Mouse (Mus musculus) gastrocnemius, postnatal 14 days (tissue): Measurements from ENCODE around the gene Ccr8. TPM values are rescaled to one million over a fixed set of nuclear protein-coding genes. Genes with fewer than 3 reads are reported as not detected.
A peak's percentile ranks its signal among the peaks of the same experiment; 100 is the strongest.
"Not testable (repeated sequence)": the region's sequence is repeated elsewhere in the genome, so short reads cannot be mapped to it uniquely, and the experiment has no call there.

Source experiments
- DNase-seq: peaks from one replicate; pipeline ENCODE4 v3.0.0; 2021; ENCODE audit warnings: mixed read lengths
- intact Hi-C: fragments of 180-260 bp; cut with DNase I; formaldehyde crosslinking; loops from one replicate; pipeline ENCODE4 v1.15.1; 2025; ENCODE audit warnings: low total_unique reads
- total RNA-seq, 2 experiments: library from RNA; stranded (reverse); gene quantifications; 2 replicates each; pipeline ENCODE4 v1.2.3; 2021

Gene Ccr8
- total RNA-seq, 2 experiments from 2014 or later = not detected

DNA sequence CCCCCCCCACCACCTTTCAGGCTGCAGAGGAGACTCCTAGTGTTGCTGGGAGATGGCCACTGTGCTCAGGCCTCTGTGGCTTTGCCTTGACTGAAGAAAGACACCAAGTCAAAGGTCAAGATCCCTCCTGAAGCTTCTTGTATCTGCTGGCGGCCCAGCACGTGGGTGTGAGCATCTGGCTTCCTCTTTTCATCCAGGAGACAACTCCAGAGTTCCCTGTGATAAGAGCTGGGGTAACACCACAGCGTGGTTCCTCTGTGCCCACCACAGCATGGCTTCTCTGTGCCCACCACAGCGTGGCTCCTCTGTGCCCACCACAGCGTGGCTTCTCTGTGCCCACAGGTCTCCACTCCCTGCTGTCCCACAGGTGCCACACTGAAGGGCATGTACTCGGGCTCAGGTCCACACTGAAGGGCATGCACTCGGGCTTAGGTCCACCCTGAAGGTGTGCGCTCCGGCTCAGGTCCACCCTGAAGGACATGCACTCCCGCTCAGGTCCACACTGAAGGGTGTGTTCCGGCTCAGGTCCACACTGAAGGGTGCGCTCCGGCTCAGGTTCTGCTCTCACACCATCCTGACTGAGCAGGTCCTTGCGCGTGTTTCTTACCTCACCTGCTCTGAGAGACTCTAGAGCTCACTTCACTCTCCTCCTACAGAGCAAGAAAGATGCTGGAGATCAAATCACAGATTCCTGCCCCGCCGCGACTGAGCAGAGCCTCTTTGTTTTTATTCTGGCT lies 8.6 kb upstream of the Ccr8 start:
- intact Hi-C loops = no loop called here
- no peak for DNase-seq

DNA sequence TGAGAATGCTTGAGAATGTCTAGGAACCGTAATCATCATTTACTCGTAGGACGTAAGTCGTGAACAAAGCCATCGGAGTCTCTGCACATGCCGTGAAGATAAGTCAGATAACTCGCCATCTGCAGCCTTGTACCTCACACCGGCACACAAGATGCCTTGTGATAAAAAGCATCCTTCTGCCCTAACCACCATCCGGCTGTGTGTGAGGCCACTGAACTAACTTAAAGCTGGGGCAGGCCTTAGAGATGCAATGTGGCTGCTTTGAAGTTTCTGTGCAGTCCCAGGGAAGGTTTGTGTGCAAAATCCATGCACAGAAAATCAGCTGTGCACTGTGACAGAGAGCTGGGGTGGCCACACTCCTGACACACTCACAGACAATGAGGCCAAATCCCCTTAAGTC lies 7.5 kb upstream of the Ccr8 start:
- intact Hi-C loops = no loop called here
- DNase-seq = no peak

DNA sequence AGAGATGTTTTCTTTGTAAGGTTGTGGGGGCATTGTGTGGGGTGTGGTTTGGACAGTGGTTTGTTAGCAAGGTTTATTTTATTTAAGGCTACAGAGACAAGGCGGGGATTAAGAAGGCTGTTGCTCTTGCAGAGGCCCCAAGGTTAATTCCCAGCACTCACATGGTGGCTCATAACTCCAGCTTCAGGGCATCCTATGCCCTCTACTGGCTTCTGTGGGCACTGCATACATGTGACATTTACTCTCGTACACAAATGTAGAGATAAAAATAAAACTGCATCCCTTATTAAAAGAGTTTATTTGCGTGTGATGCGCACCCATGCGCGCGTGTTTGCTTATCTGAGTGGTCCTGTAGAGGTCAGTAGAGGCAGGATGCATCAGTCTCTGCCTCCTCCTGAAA lies 2.8 kb upstream of the Ccr8 start:
- intact Hi-C loops = no loop called here
- DNase-seq = no peak

DNA sequence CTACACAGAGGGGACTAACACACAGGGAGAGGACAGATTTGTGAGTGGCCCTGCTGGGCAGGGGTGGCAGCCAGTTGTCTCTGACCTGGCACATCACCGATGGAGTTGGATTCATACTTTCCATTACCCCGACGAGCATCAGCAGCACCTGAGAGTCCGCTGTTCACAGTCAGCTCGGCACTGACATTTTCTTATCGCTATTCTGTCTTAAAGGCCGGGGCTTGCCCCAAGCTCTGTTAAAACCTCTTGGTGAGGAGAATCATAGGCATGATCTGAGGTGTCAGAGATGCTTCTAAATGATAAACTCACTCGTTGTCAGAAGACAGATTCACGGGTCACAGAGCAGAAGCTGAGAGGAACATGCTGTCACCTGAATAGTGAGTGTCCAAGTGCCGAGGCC lies 828 bp upstream of the Ccr8 start:
- intact Hi-C loops = no loop called here
- DNase-seq = no peak

DNA sequence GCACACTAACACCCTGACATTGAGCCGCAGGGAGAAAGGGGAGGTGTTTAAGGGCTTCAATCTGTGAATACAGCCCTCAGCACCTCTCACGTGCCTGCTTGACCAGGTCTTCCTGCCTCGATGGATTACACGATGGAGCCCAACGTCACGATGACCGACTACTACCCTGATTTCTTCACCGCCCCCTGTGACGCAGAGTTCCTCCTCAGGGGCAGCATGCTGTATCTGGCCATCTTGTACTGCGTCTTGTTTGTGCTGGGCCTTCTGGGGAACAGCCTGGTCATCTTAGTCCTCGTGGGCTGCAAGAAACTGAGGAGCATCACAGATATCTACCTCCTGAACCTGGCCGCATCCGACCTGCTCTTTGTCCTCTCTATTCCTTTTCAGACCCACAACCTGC lies 1.8 kb downstream of the Ccr8 start:
- DNase-seq = no peak
- intact Hi-C loops = no loop called here

DNA sequence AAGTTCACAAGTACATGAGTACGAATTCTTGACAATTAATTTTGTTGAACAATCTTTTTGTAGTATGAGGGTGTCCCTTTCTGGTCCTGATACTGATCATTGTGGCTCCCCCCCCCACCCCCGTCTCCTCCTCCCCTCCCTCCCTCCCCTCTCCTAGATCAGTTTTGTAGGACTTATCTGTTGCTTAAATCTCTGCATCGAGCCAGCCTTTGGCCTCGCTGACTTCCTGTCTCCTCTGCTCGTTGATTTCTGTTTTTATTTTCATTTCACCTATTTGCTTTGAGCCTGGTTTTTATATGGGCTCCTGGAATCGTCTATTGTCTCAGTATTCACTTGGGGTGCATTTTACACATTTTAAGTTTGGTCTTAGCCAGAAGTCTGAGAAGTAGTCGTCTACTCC lies 4.0 kb downstream of the Ccr8 start:
- DNase-seq = no peak

DNA sequence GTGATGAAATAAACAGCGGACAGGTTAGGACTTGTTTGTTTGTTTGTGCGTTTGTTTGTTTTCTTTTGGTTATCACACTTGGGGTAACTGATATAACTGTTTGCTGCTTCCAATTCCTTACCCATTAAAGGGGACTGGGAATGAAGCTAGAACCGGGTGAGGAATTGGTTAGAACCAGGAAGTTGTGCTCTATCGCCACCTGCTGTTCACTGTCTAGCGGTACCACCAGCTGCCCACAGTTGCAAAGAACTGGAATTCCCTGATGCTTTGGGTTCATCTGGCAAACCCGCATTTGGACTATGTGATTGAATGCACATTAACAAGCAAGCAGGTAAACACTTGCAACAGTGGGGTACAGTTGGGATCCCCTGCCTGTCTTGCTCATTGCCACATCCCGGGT lies 6.8 kb downstream of the Ccr8 start:
- peak; percentile 49 for DNase-seq

More for the DNA sequence above, 4.0 kb downstream of the Ccr8 start:
- intact Hi-C loops = loop anchor here (5.0 kb wide), 1 partner anchor 69 kb away; no protein-coding TSS in a partner anchor

DNA sequence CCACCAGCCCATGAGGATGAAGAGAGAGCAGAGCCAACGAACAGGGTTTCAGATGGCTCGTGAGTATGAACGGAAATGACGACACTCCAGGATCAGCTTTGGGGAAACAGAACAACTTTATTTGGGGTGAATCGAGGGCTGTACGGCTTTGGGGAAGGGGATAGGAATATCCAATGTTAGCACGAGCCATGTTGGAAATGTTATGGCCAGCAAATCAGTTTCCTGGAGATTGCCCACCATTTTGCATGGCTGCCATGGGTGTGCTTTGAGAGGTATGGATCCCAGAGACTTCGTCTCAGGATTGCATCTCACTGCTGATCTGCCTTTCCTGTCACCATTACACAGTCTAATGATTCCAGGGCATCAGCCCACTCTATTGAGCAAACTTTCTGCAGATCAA lies 7.4 kb downstream of the Ccr8 start:
- intact Hi-C loops = loop anchor here (5.0 kb wide), 1 partner anchor 72 kb away; no protein-coding TSS in a partner anchor
- no peak for DNase-seq

More for the DNA sequence above, 6.8 kb downstream of the Ccr8 start:
- intact Hi-C loops = loop anchor here (5.0 kb wide), 1 partner anchor 71 kb away; no protein-coding TSS in a partner anchor

DNA sequence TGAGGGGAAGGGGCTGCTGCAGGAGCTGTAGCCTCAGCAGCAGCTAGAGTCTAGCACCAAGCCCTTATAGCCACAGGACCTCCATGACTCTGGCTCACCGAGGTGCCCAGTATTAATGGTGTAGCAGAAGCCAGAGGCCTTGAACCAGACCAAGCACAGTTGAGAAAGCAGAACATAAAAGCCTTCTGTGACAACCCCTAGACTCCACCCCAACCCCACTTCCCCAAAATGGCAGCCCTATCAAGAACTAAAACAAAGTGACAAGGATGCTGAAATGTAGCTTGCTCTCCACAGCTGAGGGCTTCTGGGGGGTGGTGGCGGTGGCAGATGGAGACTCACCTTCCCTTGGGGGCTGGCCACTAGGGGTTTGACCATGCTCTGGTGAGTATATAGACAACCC lies 9.3 kb downstream of the Ccr8 start:
- intact Hi-C loops = no loop called here
- DNase-seq = no peak

DNA sequence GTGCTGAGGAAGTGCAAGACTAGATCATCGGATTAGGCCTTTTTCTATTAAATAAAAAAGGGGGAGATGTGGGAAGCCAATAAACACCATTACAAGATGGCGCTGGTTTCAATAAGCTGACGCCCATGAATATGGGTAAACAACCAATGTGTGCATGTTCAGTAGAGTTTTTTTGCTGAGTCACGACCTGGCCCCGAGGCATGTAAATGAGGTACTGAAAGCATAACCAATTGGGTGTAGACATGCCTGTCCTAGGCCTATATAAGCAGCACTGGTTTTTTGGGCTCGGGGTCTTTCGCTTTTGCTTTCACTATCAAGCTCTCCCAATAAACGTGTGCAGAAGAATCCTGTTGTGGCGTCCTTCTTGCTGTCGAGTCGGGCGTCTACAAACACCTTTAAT lies 17.0 kb downstream of the Ccr8 start:
- DNase-seq, intact Hi-C loops: not testable (repeated sequence)

DNA sequence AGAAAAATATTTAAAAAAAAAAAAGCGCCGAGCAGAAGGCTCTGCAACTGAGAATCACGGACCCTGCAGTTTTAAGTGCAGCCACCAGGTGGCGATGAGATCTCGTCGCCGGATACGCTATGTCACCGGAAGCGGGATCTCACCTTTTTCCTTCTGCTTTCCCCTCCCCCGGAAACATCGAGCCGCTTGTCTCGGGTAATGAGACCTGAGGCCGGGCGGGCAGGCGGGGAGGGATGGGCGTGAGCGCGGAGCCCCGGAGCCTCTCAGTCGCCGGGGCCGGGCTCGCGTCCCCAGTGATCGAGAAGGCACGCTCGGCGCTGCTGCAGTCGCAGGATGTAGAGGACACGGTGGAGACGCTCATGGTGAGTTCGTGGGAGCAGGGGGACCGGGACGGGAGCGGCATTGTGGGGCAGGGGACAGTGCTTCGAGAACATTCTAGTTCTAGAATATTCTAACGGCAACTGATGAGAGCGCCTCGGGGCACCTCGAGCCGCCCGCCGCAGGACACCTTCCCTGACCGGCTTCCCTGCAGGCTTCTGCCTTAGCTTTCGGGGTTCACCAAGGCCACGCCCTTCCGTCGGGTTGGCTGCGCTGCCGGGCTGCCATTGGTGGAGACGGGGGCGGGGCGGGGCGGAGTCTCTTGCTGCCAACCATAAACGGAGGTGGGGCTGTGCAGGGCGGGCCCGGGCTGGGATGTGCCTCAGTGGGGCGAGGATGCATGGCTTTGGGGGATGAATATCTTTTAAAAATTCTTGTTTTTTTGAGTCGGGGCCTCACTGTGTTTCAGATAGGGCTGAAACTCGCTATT lies 18.5 kb downstream of the Ccr8 start, which contains the start of gene Slc25a38:
Gene Slc25a38 (plus strand): TSS at position 164 of the 808 bp plus-strand sequence.
- peak; percentile 96 for DNase-seq
- intact Hi-C loops = no loop called here

DNA sequence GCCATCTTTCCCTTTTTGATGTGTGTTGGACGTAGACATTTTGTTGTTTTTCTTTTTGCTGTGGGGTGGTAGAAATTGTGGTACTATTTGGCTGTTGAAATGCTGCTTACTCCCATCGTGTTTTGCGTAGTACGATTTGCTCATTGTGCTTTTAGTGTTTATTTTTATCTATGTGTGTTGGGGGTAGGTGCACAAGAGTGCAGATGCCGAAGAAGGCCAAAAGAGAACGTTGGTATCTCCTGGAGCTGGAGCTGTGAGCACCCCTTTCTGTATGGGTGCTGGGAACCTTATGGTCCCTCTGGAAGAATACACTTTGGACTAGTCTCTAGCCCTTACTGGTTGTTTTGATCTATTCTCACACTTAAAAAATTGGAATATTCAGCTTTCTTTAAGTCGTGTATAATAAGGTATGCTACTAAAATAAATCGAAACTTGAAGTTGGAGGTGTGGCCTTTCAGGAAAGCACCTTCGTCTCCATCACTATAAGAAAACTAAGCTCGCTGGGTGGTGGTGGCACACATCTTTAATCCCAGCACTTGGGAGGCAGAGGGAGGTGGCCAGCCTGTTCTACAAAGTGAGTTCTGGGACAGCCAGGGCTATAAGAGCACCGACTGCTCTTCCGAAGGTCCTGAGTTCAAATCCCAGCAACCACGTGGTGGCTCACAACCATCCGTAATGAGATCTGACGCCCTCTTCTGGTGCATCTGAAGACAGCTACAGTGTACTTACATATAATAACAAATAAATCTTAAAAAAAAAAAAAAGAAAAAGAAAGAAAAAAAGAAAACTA lies 19.4 kb downstream of the Ccr8 start:
- intact Hi-C loops = no loop called here
- no peak for DNase-seq

DNA sequence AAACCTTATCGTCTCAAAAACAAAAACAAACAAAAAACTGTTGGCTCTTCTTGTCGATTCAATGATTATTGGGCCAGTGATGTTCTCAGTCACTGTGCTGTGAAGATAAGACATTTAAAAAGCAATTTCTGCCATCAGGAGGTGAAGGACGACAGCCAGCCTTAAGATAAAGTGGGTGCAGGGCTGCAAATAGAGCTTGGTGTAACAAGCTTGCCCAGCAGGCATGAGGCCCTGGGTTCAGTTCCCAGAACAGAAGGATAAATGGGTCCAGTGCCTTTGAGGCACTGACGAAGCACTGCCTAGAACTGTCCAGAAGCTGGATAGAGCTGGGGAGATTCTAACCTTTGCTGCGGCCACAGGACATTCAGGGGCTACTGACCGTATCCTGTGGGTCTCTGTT lies 20.6 kb downstream of the Ccr8 start:
- no peak for DNase-seq
- intact Hi-C loops = no loop called here

DNA sequence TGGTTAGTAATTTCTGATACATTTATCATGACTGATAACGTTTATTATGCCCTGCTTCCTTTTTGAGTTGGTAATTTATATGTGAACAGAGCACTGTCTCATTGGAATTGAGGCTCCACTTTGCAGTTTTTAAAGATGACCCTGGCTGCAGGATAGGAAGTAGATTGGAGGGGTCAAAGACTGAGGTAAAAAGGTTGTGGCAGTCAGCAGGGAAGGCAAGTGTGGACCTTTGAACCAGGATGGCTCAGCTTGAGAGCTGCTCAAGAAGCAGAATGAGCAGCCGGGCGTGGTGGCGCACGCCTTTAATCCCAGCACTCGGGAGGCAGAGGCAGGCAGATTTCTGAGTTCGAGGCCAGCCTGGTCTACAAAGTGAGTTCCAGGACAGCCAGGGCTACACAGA lies 21.5 kb downstream of the Ccr8 start:
- DNase-seq = no peak
- intact Hi-C loops = no loop called here

DNA sequence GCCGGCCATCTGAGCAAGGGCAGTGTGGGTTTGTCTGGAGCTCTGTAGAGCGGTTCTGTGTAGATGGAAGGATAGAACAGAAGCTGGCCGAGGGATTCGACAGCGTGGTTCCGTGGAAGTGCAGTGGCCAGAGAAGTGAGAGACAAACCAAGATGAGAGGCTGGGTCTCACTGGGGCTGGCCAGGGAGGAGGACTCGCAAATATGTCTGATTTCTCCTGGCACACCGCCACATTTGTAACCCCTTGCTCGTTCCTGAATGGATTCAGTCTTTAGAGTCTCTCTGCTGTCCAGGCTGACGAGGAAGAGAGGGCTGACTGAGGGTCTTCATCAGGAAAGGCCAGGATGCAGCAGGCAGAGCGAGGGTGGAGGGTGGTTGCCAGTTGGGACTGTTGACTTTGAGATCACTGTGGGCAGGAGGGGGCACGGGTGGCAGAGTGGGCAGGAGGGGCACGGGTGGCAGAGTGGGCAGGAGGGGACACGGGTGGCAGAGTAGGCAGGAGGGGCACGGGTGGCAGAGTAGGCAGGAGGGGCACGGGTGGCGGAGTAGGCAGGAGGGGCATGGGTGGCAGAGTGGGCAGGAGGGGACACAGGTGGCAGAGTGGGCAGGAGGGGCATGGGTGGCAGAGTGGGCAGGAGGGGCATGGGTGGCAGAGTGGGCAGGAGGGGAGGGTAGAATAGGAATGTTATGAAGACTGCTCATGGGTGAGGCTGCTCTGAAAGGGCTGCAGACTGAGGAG lies 22.3 kb downstream of the Ccr8 start:
- DNase-seq = no peak
- intact Hi-C loops = no loop called here

DNA sequence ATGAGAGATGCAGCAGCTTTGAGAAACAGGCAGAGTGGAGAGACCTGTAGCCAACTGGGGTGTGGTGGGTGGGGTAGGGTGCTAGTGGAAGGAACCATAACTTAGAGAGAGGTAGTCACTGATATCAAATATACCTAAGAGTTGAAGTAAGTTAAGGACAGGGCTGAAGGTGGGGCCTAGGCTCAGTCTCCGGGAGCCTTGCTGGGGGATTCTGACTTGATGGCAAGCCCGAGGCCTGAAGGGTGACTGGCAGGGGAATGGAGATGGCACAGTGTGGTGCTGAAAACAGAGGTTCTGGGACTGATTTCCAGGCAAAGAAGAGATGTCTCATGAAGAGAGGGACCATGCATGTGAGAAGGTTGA lies 22.9 kb downstream of the Ccr8 start:
- no peak for DNase-seq
- intact Hi-C loops = no loop called here

DNA sequence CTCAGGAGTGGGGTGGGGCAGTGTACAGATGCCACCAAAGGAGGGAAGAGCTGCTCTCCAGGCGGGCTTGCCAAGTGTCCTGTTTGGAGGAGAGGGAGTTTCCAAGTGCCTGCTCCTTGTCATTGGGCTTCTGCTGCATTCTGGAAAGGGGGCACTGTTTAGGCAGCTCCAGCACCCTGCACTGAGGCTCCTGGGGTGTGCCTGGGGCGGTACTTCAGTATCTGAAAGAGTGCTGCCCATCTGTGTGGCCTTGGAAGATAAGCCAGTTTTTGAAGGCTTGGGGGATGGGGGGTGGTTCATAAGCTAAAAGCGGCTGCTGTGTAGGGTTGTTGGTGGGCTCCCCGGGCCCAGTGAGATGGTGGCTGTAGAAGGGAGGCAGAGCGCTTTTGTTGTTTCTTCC lies 23.7 kb downstream of the Ccr8 start:
- DNase-seq = no peak
- intact Hi-C loops = no loop called here

DNA sequence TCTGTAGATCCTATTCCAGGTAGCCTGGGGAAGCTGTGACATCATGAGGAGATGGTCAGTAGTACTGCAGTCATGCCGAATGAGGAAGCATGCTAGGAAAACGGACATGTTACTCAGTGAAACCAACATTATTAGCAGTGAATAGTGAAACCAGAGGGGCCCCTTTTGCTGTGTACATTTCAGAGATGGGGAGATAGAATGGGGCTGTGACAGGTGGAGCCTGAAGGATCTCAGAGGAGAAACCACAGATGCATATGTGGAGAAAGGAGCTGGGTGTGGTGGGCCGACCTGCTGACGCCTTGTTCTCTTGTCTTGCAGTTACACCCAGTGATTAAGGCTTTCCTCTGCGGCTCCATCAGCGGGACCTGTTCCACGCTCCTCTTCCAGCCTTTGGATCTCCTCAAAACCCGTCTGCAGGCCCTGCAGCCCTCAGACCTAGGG lies 24.3 kb downstream of the Ccr8 start:
- intact Hi-C loops = no loop called here

DNA sequence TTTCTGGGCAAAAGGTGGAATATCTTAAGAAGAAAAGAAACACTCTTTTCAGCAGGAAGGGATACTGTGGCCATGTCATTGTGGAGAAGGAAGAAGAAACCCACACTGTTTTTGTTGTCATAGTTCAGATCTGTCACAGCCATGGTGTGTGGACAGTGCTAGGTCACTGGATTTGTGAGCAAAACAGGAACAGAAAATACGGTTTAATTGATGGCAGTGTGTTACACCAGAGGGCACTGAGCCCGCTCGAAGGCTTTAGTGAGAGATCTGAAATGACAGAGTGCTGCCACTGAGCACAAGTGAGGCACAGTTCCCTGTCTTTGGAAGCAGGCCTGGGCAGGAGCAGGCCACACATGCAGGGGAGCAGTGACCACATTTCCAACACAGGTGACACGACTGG lies 26.3 kb downstream of the Ccr8 start:
- intact Hi-C loops = no loop called here
- no peak for DNase-seq

More for the DNA sequence above, 24.3 kb downstream of the Ccr8 start:
- DNase-seq = no peak
